Mouse (Mus musculus): ENCODE results near the gene Nelfe.

Gene Nelfe

DNA sequence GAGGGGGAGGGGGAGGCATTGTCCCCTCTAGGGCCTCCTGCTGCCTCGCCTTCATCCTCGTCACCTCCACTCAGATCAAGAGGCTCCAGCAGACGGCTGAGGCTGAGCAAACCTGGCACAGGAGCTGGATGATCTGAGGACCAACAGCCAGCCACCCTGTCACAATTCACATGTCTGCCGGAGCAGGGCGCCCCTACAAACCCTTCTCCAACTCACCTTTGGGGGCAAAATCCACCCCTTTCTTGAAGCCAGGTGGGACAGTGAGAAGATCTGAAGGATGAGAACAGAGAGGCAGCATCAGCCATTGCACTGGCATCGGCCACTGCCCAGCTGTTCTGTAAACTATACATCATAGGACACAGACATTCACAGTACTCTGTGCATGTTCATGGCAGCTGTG lies 3.0 kb upstream of the Nelfe start:
- no peak for DNase-seq (ENCODE audit: low spot score in 2 of 2)

DNA sequence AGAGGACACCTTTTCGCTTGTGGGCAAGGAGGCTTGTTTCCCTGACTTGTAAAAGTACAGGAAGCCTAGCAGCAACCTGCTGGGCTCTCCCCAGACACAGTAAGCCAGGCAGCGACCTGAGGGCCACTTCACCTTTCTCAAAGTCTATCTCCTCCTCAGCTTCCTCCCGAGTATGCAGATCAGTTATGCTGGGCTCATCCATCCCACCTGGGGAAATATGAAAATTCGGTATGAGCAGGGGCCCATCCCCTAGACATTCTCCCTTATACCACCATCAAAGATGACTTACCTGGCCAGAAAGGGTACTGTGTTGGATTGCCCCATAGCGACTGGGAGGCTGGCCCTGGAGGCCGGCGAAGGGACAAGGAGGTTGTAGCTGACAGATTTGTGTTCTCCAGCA lies 2.6 kb upstream of the Nelfe start:
- DNase-seq (ENCODE audit: low spot score in 2 of 2) = no peak

DNA sequence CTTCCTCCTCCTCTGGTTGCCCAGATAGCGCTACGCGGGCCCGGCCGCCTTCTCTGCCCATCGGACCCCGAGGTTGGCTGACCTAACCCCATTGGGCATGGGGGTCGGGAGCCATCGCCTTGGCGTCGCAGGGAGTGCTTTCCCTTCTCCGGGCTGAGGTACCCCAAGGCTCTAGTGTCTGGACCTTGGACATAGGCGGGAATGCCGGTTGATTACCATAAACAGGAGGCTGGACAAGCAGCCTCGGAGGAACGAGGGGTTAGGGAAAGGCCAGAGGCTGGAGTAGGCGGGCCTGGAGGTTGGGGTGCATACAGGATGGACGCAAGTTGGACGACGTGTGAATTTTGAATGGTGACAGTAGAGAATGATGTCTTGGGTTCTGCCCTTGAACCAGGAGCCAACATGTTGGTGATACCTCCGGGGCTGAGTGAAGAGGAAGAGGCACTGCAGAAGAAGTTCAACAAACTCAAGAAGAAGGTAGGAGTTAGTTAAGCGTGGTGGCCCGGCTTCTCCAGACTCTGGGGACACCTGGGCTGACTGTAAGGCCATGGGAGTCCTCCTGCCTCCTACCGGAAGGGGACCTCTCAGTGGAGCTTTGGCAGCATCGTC lies 430 bp downstream of the Nelfe start:
- no peak for DNase-seq (ENCODE audit: low spot score in 2 of 2)

DNA sequence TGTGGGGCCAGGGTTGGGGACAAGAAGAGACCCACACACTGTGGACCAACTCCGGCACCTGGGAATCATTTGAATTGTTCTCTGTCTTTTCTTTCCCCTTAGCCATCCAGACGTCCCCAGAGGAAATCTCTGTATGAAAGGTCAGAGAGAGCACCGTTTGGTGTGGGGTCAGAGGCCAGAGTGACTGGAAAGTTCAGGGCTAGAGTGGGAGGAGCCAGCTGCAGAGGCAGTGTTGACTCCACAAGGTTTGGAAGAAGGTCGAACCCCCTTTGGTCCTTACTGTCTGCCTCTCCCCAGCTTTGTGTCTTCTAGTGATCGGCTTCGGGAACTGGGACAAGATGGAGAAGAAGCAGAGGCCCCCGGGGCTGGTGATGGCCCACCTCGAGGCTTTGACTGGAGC lies 3.3 kb downstream of the Nelfe start:
- DNase-seq (ENCODE audit: low spot score in 2 of 2) = no peak

DNA sequence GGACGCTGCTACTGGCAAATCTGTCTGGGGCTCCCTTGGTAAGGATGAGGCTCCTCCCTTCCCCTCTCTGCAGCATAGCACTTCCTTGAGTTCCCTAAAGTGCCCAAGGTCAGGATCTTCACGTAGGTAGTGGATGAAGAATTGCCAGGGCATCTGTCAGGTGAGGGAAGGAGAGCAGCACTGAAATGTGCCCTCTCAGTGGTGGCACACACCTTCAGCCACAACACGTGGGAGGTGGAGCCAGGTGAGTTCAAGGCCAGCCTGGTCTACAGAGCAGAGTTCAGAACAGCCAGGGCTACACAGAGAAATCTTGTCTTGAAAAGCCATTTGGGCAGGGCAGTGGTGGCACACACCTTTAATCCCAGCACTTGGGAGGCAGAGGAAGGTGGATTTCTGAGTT lies 4.6 kb downstream of the Nelfe start:
- DNase-seq (ENCODE audit: low spot score in 2 of 2) = no peak

DNA sequence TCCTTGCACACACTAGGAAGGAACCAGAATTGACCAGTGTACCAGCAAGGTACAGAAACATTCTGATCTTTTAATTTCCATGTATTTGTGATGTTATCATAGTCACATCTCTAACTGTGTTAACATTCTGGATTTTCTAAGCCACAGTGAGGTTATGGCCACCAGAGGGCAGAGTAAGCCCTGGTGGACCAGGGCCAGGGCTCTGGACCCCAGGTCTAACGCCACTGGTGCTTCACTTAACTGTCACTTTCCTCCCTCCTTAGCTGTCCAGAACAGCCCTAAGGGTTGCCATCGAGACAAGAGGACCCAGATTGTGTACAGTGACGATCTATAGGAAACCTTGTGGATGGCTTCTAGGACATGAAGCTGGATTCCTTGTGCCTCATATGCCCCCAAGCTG lies 5.6 kb downstream of the Nelfe start:
- DNase-seq (ENCODE audit: low spot score in 2 of 2) = peak; percentile 19 to 72

DNA sequence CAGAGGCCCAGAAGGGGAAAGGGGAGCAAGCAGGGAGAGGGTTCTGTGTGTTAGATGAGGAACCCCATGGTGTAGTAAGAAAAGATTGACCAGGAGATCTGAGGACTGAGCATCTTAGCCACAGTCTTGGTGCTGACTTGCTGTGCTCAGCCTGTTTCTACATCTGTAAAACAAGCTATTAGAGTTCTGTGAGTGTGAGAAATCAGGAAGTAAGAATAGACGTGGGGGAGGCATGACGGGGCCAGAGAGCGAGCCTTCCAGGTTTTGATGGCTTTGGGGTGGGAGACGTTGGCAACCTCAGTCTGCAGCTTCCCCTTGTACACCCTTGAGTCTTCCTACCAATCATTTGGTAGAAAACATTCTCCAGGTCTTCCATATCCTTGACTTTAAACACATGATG lies 8.5 kb downstream of the Nelfe start:
- DNase-seq (ENCODE audit: low spot score in 2 of 2) = no peak

DNA sequence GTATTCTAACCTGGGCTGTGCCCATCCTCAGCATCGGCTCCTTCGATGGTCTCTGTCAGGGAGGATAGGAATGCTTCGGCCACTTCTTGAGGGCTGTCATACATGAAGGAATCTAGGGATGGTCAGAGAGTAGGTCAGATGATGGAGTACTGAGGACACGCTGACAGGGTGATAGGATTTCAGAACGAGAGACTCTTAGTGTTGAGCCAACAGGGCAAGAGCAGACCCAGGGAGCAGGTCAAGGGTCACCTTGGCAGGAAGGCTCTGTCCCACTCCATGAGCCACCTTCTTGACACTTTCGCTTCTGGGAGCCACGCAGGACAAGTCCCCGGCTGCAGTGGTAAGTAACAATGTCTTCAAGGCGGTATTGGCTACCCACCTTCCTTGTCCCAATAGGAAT lies 10.3 kb downstream of the Nelfe start:
- DNase-seq (ENCODE audit: low spot score in 2 of 2) = no peak

DNA sequence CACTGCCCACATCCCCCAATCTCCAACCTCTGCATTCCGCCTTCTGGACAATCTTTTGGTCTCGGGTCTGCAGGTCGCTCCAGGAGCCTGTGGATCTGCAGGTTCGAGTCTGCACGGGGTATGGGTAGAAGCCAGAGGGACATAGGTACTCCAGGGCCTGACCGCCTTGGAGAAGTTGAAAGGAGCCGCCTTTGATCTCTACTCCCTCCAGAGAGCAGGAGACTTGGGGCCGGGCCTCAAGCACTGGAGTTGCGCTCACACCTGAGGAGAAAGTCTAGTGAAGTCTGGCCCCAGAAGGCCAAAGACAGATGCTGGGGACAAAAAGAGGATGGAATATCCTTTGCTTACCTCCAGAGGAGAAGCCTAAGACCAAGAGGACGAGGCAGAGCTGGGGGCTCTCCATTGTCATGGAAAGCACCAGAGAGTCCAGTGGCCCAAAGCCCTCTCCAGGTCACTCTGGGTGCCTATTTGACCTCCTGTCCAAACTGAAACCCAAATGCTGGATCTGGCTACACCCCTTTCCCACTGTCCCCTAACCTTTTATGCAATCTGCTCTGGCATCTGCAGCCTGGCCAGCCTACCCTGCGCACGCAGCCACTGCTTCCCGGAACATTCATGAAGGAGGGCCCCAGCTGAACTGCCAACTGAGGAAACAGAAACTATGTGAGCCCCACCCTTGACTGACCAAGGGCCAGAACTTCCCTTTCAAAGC lies 11.7 kb downstream of the Nelfe start:
- DNase-seq (ENCODE audit: low spot score in 2 of 2) = no peak

DNA sequence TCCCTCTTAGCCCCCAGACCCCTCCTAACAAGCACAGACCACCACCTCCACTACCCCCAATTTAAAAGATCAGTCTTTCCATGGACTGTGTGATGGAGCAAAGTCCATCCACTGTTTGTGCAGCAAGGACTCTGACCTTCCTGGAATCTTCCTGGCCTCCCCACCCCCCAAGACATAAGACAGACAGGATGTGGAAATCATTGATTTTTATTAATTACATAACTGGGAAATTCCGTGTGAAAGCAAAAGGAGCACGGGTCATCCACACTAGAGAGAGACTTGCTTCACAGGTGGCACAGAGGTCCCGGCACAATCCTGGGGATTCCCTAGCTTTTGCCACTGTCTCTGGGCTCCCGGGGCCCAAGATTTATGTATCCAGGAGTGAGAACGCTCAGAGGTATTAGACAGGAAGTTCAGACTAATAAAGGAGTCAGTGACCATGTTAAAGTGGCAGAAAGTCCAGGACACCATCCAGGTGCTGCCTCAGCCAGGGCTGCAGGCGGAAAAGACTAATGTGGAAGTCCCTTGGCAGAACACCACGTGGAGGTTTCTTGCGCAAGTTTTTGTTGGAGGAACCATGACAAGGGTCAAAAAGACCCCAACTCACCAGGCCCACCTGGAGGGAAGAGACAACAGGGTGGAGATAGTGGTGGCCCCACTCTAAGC lies 12.4 kb downstream of the Nelfe start, which contains the start of gene Cfb:
Gene Cfb (minus strand): TSS at position 103 of the 666 bp plus-strand sequence.
- DNase-seq (ENCODE audit: low spot score in 2 of 2) = no peak

DNA sequence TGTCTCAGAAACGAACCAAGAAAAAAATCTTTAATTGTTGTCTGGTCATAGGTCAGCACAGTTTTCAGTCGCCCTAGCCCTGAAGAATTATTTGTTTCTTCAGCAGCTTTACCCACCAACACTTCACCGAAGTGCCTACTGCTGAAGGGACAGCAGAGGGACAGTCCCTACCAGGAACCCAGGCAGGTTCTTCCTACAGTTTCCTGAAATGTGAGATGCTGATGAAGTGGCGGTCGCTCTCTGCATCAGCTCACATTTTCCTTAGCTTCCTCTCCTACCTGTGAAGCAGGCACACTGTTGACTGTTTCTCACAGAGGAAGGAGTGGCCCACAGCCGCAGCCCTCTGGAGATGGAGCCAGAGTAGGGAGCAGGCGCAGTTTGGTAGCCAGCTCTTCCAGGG lies 15.8 kb downstream of the Nelfe start:
- DNase-seq (ENCODE audit: low spot score in 2 of 2) = no peak

DNA sequence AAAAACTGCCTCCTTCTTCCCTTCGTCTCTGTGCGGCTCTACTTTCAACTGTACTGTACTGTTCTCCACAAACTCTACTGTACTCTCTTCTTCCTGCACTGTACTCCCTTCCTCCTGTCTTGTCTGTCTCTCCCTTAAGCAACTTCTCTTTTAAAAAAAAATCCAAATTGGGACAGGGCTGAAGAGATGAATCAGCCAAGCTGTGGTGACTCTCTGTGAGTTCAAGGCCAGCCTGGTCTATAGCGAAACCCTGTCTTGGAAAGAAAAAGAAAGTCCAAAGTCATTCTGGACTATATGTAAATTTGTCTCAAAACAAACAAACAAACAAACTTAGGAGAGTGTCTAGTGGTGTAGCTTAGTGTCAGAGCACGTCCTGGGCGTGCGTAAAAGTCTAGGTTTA lies 24.1 kb downstream of the Nelfe start:
- DNase-seq (ENCODE audit: low spot score in 2 of 2) = no peak

DNA sequence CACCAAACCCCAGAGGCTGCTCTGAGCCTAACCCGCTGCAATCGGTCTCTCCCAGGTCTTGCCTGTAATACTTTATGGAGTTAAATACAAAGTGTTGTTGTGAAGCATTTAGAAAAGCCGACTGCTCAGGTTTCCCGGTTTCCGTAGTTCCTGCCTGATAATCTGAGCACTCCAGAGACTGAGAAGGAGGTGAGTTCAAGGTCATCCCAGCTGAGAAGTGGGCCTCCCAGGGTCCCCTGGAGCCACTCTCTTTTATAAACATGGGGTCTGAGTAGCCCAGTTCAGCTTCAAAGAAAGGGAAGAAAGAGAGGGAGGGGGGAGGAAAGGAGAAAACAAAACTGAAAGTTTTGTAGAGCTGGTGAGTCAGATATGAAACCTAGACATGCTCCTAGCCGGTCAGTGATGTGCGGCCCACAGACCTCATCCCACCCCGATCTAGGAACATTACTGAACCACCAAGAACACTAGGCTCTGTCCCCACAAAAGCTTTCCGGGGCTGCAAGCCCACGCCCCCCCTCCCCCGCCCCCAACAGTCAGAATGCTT lies 29.2 kb downstream of the Nelfe start, which contains the start of gene Zbtb12:
Gene Zbtb12 (plus strand): TSS at position 148 of the 544 bp plus-strand sequence.
- no peak for DNase-seq (ENCODE audit: low spot score in 2 of 2)

DNA sequence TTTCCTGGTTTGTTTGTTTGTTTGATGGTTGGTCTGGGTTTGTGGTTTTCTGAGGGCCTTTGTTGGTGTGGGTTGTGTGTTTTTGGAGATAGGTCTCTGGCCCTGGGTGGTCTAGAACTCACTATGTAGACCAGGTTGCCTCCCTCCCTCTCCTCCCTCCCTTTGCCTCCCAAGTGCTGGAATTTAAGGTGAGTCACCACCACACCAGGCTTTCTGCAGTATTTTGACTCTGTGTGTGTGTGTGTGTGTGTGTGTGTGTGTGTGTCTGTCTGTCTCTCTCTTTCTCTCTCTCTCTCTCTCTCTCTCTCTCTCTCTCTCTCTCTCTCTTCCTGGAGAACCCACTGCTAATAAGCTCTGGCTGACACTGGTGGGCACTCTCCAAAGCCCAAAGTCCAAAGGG lies 31.0 kb downstream of the Nelfe start:
- no peak for DNase-seq (ENCODE audit: low spot score in 2 of 2)

DNA sequence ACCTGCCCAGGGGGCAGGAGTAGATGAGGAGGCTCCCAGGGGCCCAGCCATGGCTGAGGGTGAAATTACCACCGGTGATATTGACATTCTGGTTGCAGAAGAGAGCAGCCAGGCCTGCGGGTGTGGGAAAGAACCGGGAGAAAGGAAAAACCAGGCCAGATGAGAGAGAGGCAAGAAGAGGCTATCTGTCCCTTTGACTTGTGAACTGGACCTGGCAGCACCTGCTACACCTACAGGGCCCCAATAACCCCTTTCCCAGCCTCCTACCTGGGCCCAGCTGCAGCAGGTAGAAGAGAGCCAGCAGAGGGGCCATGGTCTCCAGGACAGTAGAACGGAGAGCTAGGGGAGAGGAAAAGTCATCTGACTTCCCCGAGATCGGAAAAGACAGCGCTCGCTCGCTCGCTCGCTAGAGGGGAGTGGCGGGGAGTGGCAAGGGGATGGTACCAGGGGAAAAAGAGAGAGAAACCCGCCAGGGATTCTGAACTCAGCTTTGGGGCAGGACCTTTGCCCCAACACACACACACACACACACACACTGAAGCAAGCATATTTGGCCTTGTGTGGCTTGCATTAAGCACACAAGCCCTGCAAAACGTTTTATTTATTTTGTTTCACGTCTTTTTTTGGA lies 31.6 kb downstream of the Nelfe start, which contains the start of gene Gm20547:
Gene Gm20547 (minus strand): TSS at position 360 of the 628 bp plus-strand sequence.
- DNase-seq (ENCODE audit: low spot score in 2 of 2) = no peak

DNA sequence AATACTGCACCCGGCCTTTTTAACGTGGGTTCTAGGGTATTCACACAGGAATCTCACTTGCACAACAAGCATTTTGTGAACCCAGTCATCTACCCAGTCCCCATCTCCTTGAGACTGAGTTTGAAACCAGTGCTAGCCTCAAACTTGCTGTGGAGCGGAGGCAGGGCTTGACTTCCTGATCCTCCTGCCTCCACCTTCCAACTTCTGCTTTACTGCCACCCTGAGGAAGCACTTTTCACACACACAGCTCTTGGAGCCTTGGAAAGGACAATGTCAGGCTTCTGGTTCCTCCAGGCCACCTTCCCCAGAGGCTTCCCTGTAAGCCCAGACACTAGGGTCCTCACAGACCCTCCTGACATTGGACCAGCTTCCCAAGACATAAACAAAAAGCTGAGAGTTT lies 33.1 kb downstream of the Nelfe start:
- DNase-seq (ENCODE audit: low spot score in 2 of 2) = no peak

DNA sequence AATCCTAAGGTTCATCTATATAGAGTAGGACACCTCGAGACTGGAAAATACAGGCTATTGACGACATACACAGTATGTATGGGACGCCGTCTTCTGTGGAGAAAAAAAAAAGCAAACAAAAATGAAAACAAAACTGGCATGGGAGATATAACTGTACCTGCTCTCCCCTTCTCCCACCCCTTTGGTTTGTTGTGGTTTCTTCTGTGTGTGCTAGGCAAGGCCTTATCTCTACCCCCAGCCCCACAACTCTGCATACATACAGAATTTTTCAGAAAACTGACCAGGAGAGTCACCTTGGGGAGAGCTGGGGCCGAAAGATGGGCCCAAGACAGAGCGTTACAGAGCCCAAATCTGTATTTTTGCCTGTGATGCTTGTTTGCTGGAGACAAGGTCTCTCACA lies 34.5 kb downstream of the Nelfe start:
- no peak for DNase-seq (ENCODE audit: low spot score in 2 of 2)

DNA sequence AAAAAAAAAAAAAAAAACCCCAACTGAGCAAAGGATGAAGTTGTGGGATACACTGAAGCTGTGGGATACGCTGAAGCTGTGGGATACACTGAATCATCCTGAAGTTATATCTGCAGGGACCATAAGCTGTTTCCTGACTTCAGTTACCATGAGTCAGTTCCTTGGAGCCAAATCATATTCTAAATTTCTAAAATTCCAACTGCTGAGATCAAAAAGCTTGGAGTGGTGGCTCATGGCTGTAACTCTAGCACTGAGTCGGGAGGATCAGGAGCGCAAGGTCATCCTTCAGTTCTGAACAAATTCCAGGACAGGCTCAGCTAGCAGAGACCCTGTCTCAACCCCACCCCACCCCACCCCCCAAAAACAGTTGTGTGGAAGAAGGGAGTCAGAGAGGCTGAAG lies 35.4 kb downstream of the Nelfe start:
- no peak for DNase-seq (ENCODE audit: low spot score in 2 of 2)

DNA sequence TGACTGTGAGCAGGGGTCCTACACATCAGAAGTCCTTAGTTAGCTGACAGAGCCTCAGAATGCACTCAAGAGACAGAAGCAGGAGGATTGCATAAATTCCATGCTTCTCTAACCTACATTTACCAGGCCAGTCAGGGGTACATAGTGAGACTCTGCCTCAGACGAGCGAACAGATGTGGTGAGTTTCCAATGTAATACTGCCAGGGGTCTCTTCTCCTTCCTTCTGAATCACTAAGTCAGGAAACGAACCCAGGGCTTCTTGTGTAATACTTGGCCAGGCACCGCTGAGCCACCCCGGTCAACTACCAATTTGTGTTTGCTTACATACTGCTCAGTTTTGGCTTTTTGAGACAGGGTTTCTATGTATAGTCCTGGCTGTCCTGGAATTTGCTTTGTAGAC lies 37.8 kb downstream of the Nelfe start:
- DNase-seq (ENCODE audit: low spot score in 2 of 2) = no peak

DNA sequence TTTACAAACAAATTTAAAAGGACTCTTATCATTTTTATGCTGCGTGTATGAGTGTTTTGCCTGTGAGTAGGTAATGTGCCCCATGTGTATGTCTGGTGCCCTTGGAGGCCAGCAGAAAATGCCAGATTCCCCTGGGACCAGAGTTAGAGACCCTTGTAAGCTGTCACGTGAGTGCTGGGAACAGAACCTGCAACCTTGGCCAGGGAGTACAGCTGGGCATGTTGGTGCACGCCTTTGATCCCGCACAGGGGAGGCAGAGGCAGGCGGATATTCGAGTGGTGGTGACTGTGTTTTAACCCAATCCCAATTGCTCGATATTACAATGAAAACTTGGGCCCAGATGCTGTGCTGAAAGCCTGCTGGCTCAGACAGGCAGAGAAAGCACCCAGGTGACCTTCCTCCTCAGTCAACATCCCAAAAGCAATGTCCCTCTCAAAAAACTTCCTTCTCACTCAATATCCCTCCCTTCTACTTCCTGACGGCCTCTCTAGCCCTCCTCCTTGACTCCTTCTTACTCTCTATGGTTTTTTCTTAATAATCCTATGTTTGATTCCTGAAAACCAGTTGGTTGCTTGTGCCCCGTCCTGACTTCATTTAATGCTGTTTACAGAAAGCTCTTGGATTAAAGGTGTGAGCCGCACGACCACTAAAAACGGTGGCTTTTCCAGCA lies 40.0 kb downstream of the Nelfe start:
- no peak for DNase-seq (ENCODE audit: low spot score in 2 of 2)

DNA sequence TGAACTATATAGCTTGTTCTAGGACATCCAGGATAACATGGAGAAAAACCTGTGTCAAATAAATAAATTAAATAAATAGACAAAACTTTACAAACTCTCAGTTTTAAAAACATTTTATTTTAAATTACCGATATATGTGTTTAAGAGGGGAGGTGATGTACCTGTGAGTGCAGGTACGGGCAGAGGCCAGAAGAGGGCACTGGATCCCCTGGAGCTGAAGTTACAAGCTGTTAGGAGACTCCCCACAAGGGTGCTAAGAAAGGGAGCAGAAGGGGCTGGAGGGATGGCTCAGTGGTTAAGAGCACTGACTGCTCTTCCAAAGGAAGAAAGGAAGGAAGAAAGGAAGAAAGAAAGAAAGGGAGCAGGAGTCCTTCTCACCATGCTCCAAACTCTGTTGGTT lies 41.2 kb downstream of the Nelfe start:
- no peak for DNase-seq (ENCODE audit: low spot score in 2 of 2)
